Mouse (Mus musculus) CH12.LX (cell line): ENCODE measurements around the gene Fam133b. TPM values are rescaled to one million over a fixed set of nuclear protein-coding genes. Genes with fewer than 3 reads are reported as not detected.
A peak's percentile ranks its signal among the peaks of the same experiment; 100 is the strongest.

Experiments used
- DNase-seq: peaks from one replicate; pipeline ENCODE4 v3.0.0-alpha.2; 2013; ENCODE audit errors: extremely low read depth
- H3K27ac ChIP-seq: 2 replicates; pipeline ENCODE4 v1.5.1; 2012; ENCODE audit warnings: low read depth, mild to moderate bottlenecking, control low read depth, moderate library complexity; ENCODE audit not compliant: insufficient read depth
- H3K27me3 ChIP-seq: replicated peaks from 2 replicates; pipeline ENCODE3; 2012; ENCODE audit warnings: inconsistent platforms
- H3K36me3 ChIP-seq, 2 experiments: replicated peaks in 1 of 2; 2 replicates each; pipeline versions ENCODE3 to v1.6.1; 2012; ENCODE audit warnings: inconsistent platforms in 1 of 2, low read length in 1 of 2, mild to moderate bottlenecking in 1 of 2, mixed read lengths in 1 of 2, moderate library complexity in 1 of 2; ENCODE audit not compliant: control insufficient read depth in 1 of 2, insufficient read depth in 1 of 2
- H3K4me1 ChIP-seq, 2 experiments: 2 replicates each; pipeline ENCODE4 v1.6.1; 2012; ENCODE audit warnings: inconsistent platforms in 1 of 2, moderate library complexity in 1 of 2; ENCODE audit not compliant: insufficient read depth in 2 of 2, control insufficient read depth in 1 of 2
- H3K4me2 ChIP-seq: 2 replicates; pipeline ENCODE4 v1.6.1; 2012; ENCODE audit warnings: low read depth, mild to moderate bottlenecking, control low read depth; ENCODE audit not compliant: poor library complexity, insufficient read depth, severe bottlenecking
- H3K4me3 ChIP-seq, 3 experiments: fragments of 150-350 bp in 1 of 3; sonication (generic) in 1 of 3; replicated peaks in 1 of 3; 2 replicates each; pipeline versions ENCODE3 to v1.5.1; 2011 to 2012; ENCODE audit warnings: low read depth in 2 of 3, low read length in 2 of 3, mild to moderate bottlenecking in 2 of 3, moderate library complexity in 2 of 3, control low read depth in 1 of 3, improper control_type of control experiment in 1 of 3, inconsistent platforms in 1 of 3, mixed read lengths in 1 of 3; ENCODE audit not compliant: poor library complexity in 1 of 3
- H3K79me2 ChIP-seq: replicated peaks from 2 replicates; pipeline ENCODE4 v1.6.1; 2012; ENCODE audit warnings: mild to moderate bottlenecking, moderate library complexity; ENCODE audit not compliant: control insufficient read depth, poor library complexity, insufficient read depth, severe bottlenecking; ENCODE audit errors: extremely low read depth
- H3K9ac ChIP-seq: 2 replicates; pipeline ENCODE4 v1.6.1; 2012; ENCODE audit warnings: low read depth, mild to moderate bottlenecking, control low read depth, moderate library complexity; ENCODE audit not compliant: insufficient read depth
- H3K9me3 ChIP-seq: replicated peaks from 2 replicates; pipeline ENCODE3; 2012; ENCODE audit warnings: low read length, inconsistent platforms, mixed read lengths
- BHLHE40 ChIP-seq: IDR thresholded peaks from 2 replicates; pipeline ENCODE4 v1.6.1; 2011; ENCODE audit warnings: mild to moderate bottlenecking, low read depth, low read length, improper control_type of control experiment
- CHD1 ChIP-seq: IDR thresholded peaks from 2 replicates; pipeline ENCODE4 v1.6.1; 2012; ENCODE audit warnings: low read depth, low read length, improper control_type of control experiment, inconsistent platforms
- CHD2 ChIP-seq: IDR thresholded peaks from 2 replicates; pipeline ENCODE4 v1.6.1; 2011; ENCODE audit warnings: low read length, improper control_type of control experiment
- CTCF ChIP-seq, 2 experiments: IDR thresholded peaks in 1 of 2; conservative IDR thresholded peaks in 1 of 2; 2 replicates each; pipeline ENCODE4 v1.5.1; 2011 to 2012; ENCODE audit warnings: low read depth in 2 of 2, low read length in 2 of 2, improper control_type of control experiment in 1 of 2, inconsistent platforms in 1 of 2, mild to moderate bottlenecking in 1 of 2, moderate library complexity in 1 of 2
- E2F4 ChIP-seq: IDR thresholded peaks from 2 replicates; pipeline ENCODE4 v1.6.1; 2011; ENCODE audit warnings: low read depth, low read length, improper control_type of control experiment; ENCODE audit not compliant: insufficient replicate concordance
- EP300 ChIP-seq: IDR thresholded peaks from 2 replicates; pipeline ENCODE4 v1.6.1; 2011; ENCODE audit warnings: low read length, improper control_type of control experiment
- ETS1 ChIP-seq: conservative IDR thresholded peaks from 2 replicates; pipeline ENCODE4 v1.6.1; 2012; ENCODE audit warnings: low read depth, mild to moderate bottlenecking, inconsistent platforms, low read length, improper control_type of control experiment, moderate library complexity
- IRF4 ChIP-seq: IDR thresholded peaks from 2 replicates; pipeline ENCODE4 v1.6.1; 2014; ENCODE audit warnings: low read depth, mild to moderate bottlenecking, inconsistent platforms, low read length, improper control_type of control experiment
- JUN ChIP-seq: IDR thresholded peaks from 2 replicates; pipeline ENCODE4 v1.6.1; 2011; ENCODE audit warnings: low read depth, mild to moderate bottlenecking, low read length, improper control_type of control experiment, moderate library complexity; ENCODE audit not compliant: insufficient read depth
- JUND ChIP-seq: conservative IDR thresholded peaks from 2 replicates; pipeline ENCODE4 v1.6.1; 2011; ENCODE audit warnings: low read depth, low read length, improper control_type of control experiment
- KAT2A ChIP-seq: IDR thresholded peaks from 2 replicates; pipeline ENCODE4 v1.6.1; 2012; ENCODE audit warnings: low read length, improper control_type of control experiment, inconsistent platforms; ENCODE audit not compliant: insufficient replicate concordance
- MAFK ChIP-seq: IDR thresholded peaks from 2 replicates; pipeline ENCODE4 v1.6.1; 2011; ENCODE audit warnings: low read length, improper control_type of control experiment; ENCODE audit not compliant: insufficient replicate concordance
- MAX ChIP-seq: IDR thresholded peaks from 2 replicates; pipeline ENCODE4 v1.6.1; 2011; ENCODE audit warnings: low read length, improper control_type of control experiment
- MEF2A ChIP-seq: IDR thresholded peaks from 2 replicates; pipeline ENCODE4 v1.6.1; 2014; ENCODE audit warnings: low read depth, mild to moderate bottlenecking, inconsistent platforms, low read length, improper control_type of control experiment, borderline replicate concordance
- MYC ChIP-seq: IDR thresholded peaks from 2 replicates; pipeline ENCODE4 v1.6.1; 2011; ENCODE audit warnings: low read depth, mild to moderate bottlenecking, improper control_type of control experiment, low read length
- NELFE ChIP-seq: IDR thresholded peaks from 2 replicates; pipeline ENCODE4 v1.6.1; 2011; ENCODE audit warnings: low read depth, low read length, improper control_type of control experiment
- NRF1 ChIP-seq: IDR thresholded peaks from 2 replicates; pipeline ENCODE4 v1.6.1; 2014; ENCODE audit warnings: low read depth, mild to moderate bottlenecking, inconsistent platforms, low read length, improper control_type of control experiment, moderate library complexity
- POLR2AphosphoS2 ChIP-seq: IDR thresholded peaks from 2 replicates; pipeline ENCODE4 v1.6.1; 2011; ENCODE audit warnings: low read depth, low read length, improper control_type of control experiment
- RAD21 ChIP-seq: IDR thresholded peaks from 2 replicates; pipeline ENCODE4 v1.6.1; 2011; ENCODE audit warnings: low read depth, mild to moderate bottlenecking, low read length, improper control_type of control experiment, moderate library complexity
- RCOR1 ChIP-seq: conservative IDR thresholded peaks from 2 replicates; pipeline ENCODE4 v1.6.1; 2012; ENCODE audit warnings: low read depth, mild to moderate bottlenecking, inconsistent platforms, low read length, improper control_type of control experiment
- SIN3A ChIP-seq: IDR thresholded peaks from 2 replicates; pipeline ENCODE4 v1.6.1; 2012; ENCODE audit warnings: low read length, improper control_type of control experiment, inconsistent platforms
- SMC3 ChIP-seq: IDR thresholded peaks from 2 replicates; pipeline ENCODE4 v1.6.1; 2011; ENCODE audit warnings: low read depth, low read length, improper control_type of control experiment
- TCF12 ChIP-seq: IDR thresholded peaks from 2 replicates; pipeline ENCODE4 v1.6.1; 2014; ENCODE audit warnings: low read depth, mild to moderate bottlenecking, inconsistent platforms, low read length, improper control_type of control experiment
- UBTF ChIP-seq: IDR thresholded peaks from 2 replicates; pipeline ENCODE4 v1.6.1; 2012; ENCODE audit warnings: low read depth, mild to moderate bottlenecking, inconsistent platforms, low read length, improper control_type of control experiment, moderate library complexity
- USF1 ChIP-seq: IDR thresholded peaks from 2 replicates; pipeline ENCODE4 v1.6.1; 2014; ENCODE audit warnings: low read depth, mild to moderate bottlenecking, inconsistent platforms, low read length, improper control_type of control experiment
- USF2 ChIP-seq: conservative IDR thresholded peaks from 2 replicates; pipeline ENCODE4 v1.6.1; 2011; ENCODE audit warnings: low read depth, low read length, improper control_type of control experiment
- ZC3H11A ChIP-seq: IDR thresholded peaks from 2 replicates; pipeline ENCODE4 v1.6.1; 2012; ENCODE audit warnings: low read depth, mild to moderate bottlenecking, inconsistent platforms, low read length, improper control_type of control experiment
- ZKSCAN1 ChIP-seq: IDR thresholded peaks from 2 replicates; pipeline ENCODE4 v1.6.1; 2012; ENCODE audit warnings: low read depth, inconsistent platforms, low read length, improper control_type of control experiment, borderline replicate concordance
- ZMIZ1 ChIP-seq: IDR thresholded peaks from 2 replicates; pipeline ENCODE4 v1.6.1; 2012; ENCODE audit warnings: low read depth, mild to moderate bottlenecking, inconsistent platforms, low read length, improper control_type of control experiment
- dilution Hi-C: fragments of 300-500 bp; cut with MboI; formaldehyde crosslinking; loops from 2 replicates; pipeline ENCODE4 v1.14.3; 2020; ENCODE audit warnings: low sequenced_read_pairs; ENCODE audit not compliant: extremely low pct_unique_long_range_greater_than_20kb, extremely low pct_ligation_motif_present
- in situ Hi-C: fragments of 300-500 bp; cut with MboI; formaldehyde crosslinking; loops from 3 replicates; pipeline ENCODE4 v1.14.3; 2019; ENCODE audit warnings: low sequenced_read_pairs, low pct_ligation_motif_present, low pct_unique_long_range_greater_than_20kb, mixed read lengths
- polyA plus RNA-seq: library from polyadenylated mRNA; unstranded; fragments of >175 nt; gene quantifications from 2 replicates; pipeline ENCODE4 v1.2.1, GENCODE M21; 2012; ENCODE audit warnings: low read depth; ENCODE audit not compliant: insufficient read length
- total RNA-seq, 2 experiments: library from RNA; depleted of rRNA; stranded (reverse); fragments of 300-350 nt in 1 of 2; fragments of >200 nt in 1 of 2; gene quantifications; 2 replicates each; pipeline ENCODE4 v1.2.3; 2012 to 2014

The Fam133b gene
- total and polyA plus RNA-seq, 3 experiments: 23.2 to 66.1 (median 55.9) TPM

GRCm38 (mm10) chr5:3596399-3596766 lies 52.8 kb downstream of the Fam133b start, which contains the start of gene Rbm48:
Gene Rbm48, minus strand, starts transcription at chr5:3596585.
- H3K79me2 ChIP-seq: peaks cover 20% of the 10 kb centered on the region
- TF ChIP-seq NELFE: 0 out of 2 replicates have a peak, but pooled peaks have one; percentile 2
- TF ChIP-seq ZKSCAN1: no peak
- no peak for TF ChIP-seq JUND
- TF ChIP-seq ZC3H11A: no peak
- no peak for TF ChIP-seq KAT2A
- TF ChIP-seq MYC: 0 out of 2 replicates have a peak, but pooled peaks have one; percentile 4
- peak; percentile 36 for TF ChIP-seq SMC3
- no peak for TF ChIP-seq NRF1
- no peak for TF ChIP-seq ETS1
- no peak for TF ChIP-seq EP300
- TF ChIP-seq JUN: no peak
- TF ChIP-seq USF2: peak; percentile 45; the same call in 1 of the 2 replicates
- no peak for TF ChIP-seq CHD1
- no peak for TF ChIP-seq BHLHE40
- peak in 1 of 2 experiments; percentile 58; a peak in 3 of 4 replicates for TF ChIP-seq CTCF (conservative IDR thresholded peaks at IDR 0.05 in 1 of 2, IDR thresholded peaks at IDR 0.05 in 1 of 2; ENCODE audit: low read depth in 2 of 2, low read length in 2 of 2)
- TF ChIP-seq RAD21: peak; percentile 27
- no peak for TF ChIP-seq RCOR1
- peak; percentile 63 for TF ChIP-seq USF1
- peak; percentile 49; the same call in 1 of the 2 replicates for TF ChIP-seq CHD2
- no peak for TF ChIP-seq E2F4
- TF ChIP-seq SIN3A: no peak
- 0 out of 2 replicates have a peak, but pooled peaks have one; percentile 8 for TF ChIP-seq MAX
- TF ChIP-seq, all 38 proteins: peak for 9
- H3K4me1 ChIP-seq: peaks cover 0 to 18% of the 10 kb centered on the region in 2 experiments; a peak in 2 of 4 replicates
- H3K9me3 ChIP-seq: no peaks in the 10 kb centered on the region
- peak within 1 kb of the TSS; percentile 96 to 99 (median 97) for H3K4me3 ChIP-seq
- in situ Hi-C loops: no loop called here
- peak; percentile 71 for DNase-seq
- peak within 1 kb of the TSS; percentile 76 for H3K9ac ChIP-seq
- H3K4me2 ChIP-seq: peak within 1 kb of the TSS; percentile 79
- dilution Hi-C loops: no loop called here
- H3K27me3 ChIP-seq: no peaks in the 10 kb centered on the region
- peaks cover 6 to 32% of the 10 kb centered on the region in 2 experiments for H3K36me3 ChIP-seq
- peak within 1 kb of the TSS; percentile 57 for H3K27ac ChIP-seq

DNA sequence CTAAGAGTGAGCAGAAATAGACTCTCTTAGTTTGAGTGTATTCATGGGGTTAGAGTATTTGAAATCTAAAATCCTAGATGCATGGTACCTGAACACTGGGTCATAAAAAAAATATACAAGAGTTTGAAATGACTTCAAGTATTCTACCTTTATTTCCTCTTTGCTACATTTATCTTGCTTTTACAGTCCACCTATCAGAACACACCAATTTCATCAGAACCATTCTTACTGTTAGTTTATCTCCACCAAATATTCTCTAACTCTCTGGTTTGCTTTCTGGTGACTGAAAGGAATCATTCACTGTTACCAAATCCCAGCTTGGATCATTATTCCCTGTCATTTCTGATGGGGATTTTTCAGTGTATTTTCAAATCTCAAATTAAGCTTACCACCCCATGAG lies 53.5 kb downstream of the Fam133b start:
- peaks cover 0 to 18% of the 10 kb centered on the region in 2 experiments; a peak in 2 of 4 replicates for H3K4me1 ChIP-seq
- dilution Hi-C loops (no loop called here), in situ Hi-C loops (no loop called here)
- H3K79me2 ChIP-seq: peaks cover 20% of the 10 kb centered on the region
- H3K27ac ChIP-seq: no peak overlapping the region
- DNase-seq: no peak
- H3K36me3 ChIP-seq: peaks cover 5 to 24% of the 10 kb centered on the region in 2 experiments
- H3K9ac ChIP-seq: peak overlapping the region; percentile 59; the same call in 1 of the 2 replicates
- H3K4me2 ChIP-seq: peak overlapping the region; percentile 60
- TF ChIP-seq ETS1 (no peak), UBTF (no peak), ZC3H11A (no peak), USF1 (no peak), IRF4 (no peak), POLR2AphosphoS2 (no peak), ZMIZ1 (no peak), USF2 (no peak), JUND (no peak), TCF12 (no peak), RAD21 (no peak), EP300 (no peak), NRF1 (no peak), ZKSCAN1 (no peak), MEF2A (no peak), MAFK (no peak), KAT2A (no peak)
- no peaks in the 10 kb centered on the region for H3K9me3 ChIP-seq
- H3K4me3 ChIP-seq: peak overlapping the region in 2 of 3 experiments; percentile 95 to 97
- H3K27me3 ChIP-seq: no peaks in the 10 kb centered on the region
